Mouse (Mus musculus): ENCODE results near the gene Odc1. TPM values are rescaled to one million over a fixed set of nuclear protein-coding genes. Genes with fewer than 3 reads are reported as not detected.

The Odc1 gene
- polyA plus RNA-seq, 2 experiments, result 178 to 223 TPM

DNA sequence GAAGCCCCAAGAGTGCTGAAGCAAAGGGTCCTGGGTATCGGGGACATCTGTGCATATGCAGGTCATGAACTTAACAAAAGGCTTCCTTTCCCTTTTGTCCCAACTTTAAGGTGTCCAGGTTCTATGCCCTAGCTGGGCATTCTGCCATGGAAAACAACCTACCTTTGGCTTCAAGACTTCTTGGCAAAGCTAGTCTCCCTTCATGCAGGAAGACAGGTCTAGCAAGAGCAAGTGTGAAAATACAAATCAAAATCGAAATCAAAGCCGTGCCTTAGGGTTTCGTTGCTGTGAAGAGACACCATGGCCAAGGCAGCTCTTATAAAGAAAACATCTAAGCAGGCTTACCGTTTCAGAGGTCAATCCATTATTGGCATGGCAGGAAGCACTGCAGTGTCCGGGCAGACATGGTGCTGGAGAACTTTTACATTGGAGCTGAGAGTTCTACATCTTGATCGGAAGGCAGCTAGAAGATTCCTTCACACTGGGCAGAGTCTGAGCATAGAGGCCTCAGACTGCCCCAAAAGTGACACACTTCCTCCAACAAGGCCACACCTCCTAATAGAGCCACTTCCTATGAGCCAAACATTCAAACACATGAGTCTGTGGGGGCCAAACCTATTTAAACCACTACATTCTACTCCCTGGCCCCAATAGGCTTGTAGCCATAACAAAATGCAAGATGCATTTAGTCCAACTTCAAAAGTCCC, 44.5 kb downstream of the Odc1 start:
- H3K4me3 ChIP-seq (replicated peaks; ENCODE audit: low read length), result no peak overlapping the region
- H3K9me3 ChIP-seq (ENCODE audit: control insufficient read depth, low read length), result no peaks in the 10 kb centered on the region
- no peaks in the 10 kb centered on the region for H3K27me3 ChIP-seq (ENCODE audit: control insufficient read depth, insufficient read depth, low read length)
- 0 out of 2 replicates have a peak, but pooled peaks cover 2% of the 10 kb centered on the region for H3K4me1 ChIP-seq (ENCODE audit: control insufficient read depth, insufficient read depth, low read length)
- 91% methylated on average over 7 of the region's 7 CpGs for WGBS
- DNase-seq (ENCODE audit: low spot score), result no peak
- H3K4me2 ChIP-seq (replicated peaks; ENCODE audit: low read depth, low read length, severe bottlenecking), result no peak overlapping the region
- H3K36me3 ChIP-seq (ENCODE audit: control insufficient read depth, insufficient read depth, low read length), result no peaks in the 10 kb centered on the region
- ATAC-seq (ENCODE audit: low FRiP score, low read depth), result no peak
- H3K9ac ChIP-seq (ENCODE audit: low read depth, low read length, severe bottlenecking), result no peak overlapping the region
- no peak overlapping the region for H3K27ac ChIP-seq (replicated peaks; ENCODE audit: low read depth, low read length)
- no peak for TF ChIP-seq POLR2A (IDR thresholded peaks at IDR 0.05; ENCODE audit: borderline replicate concordance, extremely low read depth, insufficient read depth, insufficient read length)

DNA sequence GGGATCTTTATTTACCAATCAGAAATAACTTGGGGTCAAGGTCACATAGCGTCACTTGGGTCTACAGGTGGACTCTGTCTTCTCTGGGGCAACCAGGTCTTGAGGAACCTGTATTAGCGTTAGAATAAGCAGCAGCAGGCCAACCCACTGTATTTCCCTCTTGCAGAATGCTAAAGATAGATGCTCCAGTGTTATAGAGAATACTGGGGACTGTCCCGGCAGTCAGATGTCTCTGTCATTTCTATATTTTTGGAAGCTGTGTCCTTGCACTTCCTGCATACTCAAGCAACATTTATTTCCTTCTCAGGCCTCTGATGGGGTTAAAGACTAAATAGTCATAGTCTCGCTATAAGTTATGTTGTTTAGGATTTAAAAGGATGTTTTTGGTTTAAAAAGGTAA, 46.7 kb downstream of the Odc1 start:
- WGBS, result 84% methylated on average over 4 of the region's 4 CpGs
- no peak for TF ChIP-seq POLR2A (IDR thresholded peaks at IDR 0.05; ENCODE audit: borderline replicate concordance, extremely low read depth, insufficient read depth, insufficient read length)
- no peak overlapping the region for H3K4me3 ChIP-seq (replicated peaks; ENCODE audit: low read length)
- DNase-seq (ENCODE audit: low spot score) (no peak), ATAC-seq (ENCODE audit: low FRiP score, low read depth) (no peak)
- no peak overlapping the region for H3K27ac ChIP-seq (replicated peaks; ENCODE audit: low read depth, low read length)
- H3K27me3 ChIP-seq (ENCODE audit: control insufficient read depth, insufficient read depth, low read length), result no peaks in the 10 kb centered on the region
- H3K9me3 ChIP-seq (ENCODE audit: control insufficient read depth, low read length), result no peaks in the 10 kb centered on the region
- H3K36me3 ChIP-seq (ENCODE audit: control insufficient read depth, insufficient read depth, low read length), result no peaks in the 10 kb centered on the region
- no peak overlapping the region for H3K9ac ChIP-seq (ENCODE audit: low read depth, low read length, severe bottlenecking)
- H3K4me1 ChIP-seq (ENCODE audit: control insufficient read depth, insufficient read depth, low read length), result no peaks in the 10 kb centered on the region
- no peak overlapping the region for H3K4me2 ChIP-seq (replicated peaks; ENCODE audit: low read depth, low read length, severe bottlenecking)

- Histone ChIP-seq H3K4me2 (replicated peaks; ENCODE audit: low read depth, low read length, severe bottlenecking) (no peak overlapping the region), H3K36me3 (ENCODE audit: control insufficient read depth, insufficient read depth, low read length) (no peaks in the 10 kb centered on the region), H3K27me3 (ENCODE audit: control insufficient read depth, insufficient read depth, low read length) (no peaks in the 10 kb centered on the region), H3K9ac (ENCODE audit: low read depth, low read length, severe bottlenecking) (no peak overlapping the region), H3K4me3 (replicated peaks; ENCODE audit: low read length) (no peak overlapping the region), H3K27ac (replicated peaks; ENCODE audit: low read depth, low read length) (no peak overlapping the region), H3K4me1 (ENCODE audit: control insufficient read depth, insufficient read depth, low read length) (no peaks in the 10 kb centered on the region), H3K9me3 (ENCODE audit: control insufficient read depth, low read length) (no peaks in the 10 kb centered on the region)
- WGBS, result 80% methylated on average over 2 of the region's 2 CpGs
- no peak for ATAC-seq (ENCODE audit: low FRiP score, low read depth)
- DNase-seq (ENCODE audit: low spot score), result no peak
- TF ChIP-seq POLR2A (IDR thresholded peaks at IDR 0.05; ENCODE audit: borderline replicate concordance, extremely low read depth, insufficient read depth, insufficient read length), result no peak
Observed at GRCm38 (mm10) chr12:17593956-17594355, 49.4 kb downstream of the Odc1 start.

GRCm38 (mm10) chr12:17594701-17595100, 50.1 kb downstream of the Odc1 start:
- Histone ChIP-seq H3K9ac (ENCODE audit: low read depth, low read length, severe bottlenecking) (no peak overlapping the region), H3K27me3 (ENCODE audit: control insufficient read depth, insufficient read depth, low read length) (no peaks in the 10 kb centered on the region), H3K36me3 (ENCODE audit: control insufficient read depth, insufficient read depth, low read length) (no peaks in the 10 kb centered on the region), H3K4me2 (replicated peaks; ENCODE audit: low read depth, low read length, severe bottlenecking) (no peak overlapping the region), H3K27ac (replicated peaks; ENCODE audit: low read depth, low read length) (no peak overlapping the region), H3K9me3 (ENCODE audit: control insufficient read depth, low read length) (no peaks in the 10 kb centered on the region), H3K4me1 (ENCODE audit: control insufficient read depth, insufficient read depth, low read length) (no peaks in the 10 kb centered on the region), H3K4me3 (replicated peaks; ENCODE audit: low read length) (no peak overlapping the region)
- ATAC-seq (ENCODE audit: low FRiP score, low read depth) (no peak), DNase-seq (ENCODE audit: low spot score) (no peak)
- no peak for TF ChIP-seq POLR2A (IDR thresholded peaks at IDR 0.05; ENCODE audit: borderline replicate concordance, extremely low read depth, insufficient read depth, insufficient read length)
- WGBS, result 82% methylated on average over 4 of the region's 4 CpGs

- 90% methylated on average over 1 of the region's 1 CpGs for WGBS
- TF ChIP-seq POLR2A (IDR thresholded peaks at IDR 0.05; ENCODE audit: borderline replicate concordance, extremely low read depth, insufficient read depth, insufficient read length), result no peak
- no peaks in the 10 kb centered on the region for H3K36me3 ChIP-seq (ENCODE audit: control insufficient read depth, insufficient read depth, low read length)
- H3K9me3 ChIP-seq (ENCODE audit: control insufficient read depth, low read length), result no peaks in the 10 kb centered on the region
- no peak for ATAC-seq (ENCODE audit: low FRiP score, low read depth)
- H3K4me2 ChIP-seq (replicated peaks; ENCODE audit: low read depth, low read length, severe bottlenecking), result no peak overlapping the region
- DNase-seq (ENCODE audit: low spot score), result no peak
- no peak overlapping the region for H3K4me3 ChIP-seq (replicated peaks; ENCODE audit: low read length)
- no peak overlapping the region for H3K9ac ChIP-seq (ENCODE audit: low read depth, low read length, severe bottlenecking)
- no peak overlapping the region for H3K27ac ChIP-seq (replicated peaks; ENCODE audit: low read depth, low read length)
- no peaks in the 10 kb centered on the region for H3K4me1 ChIP-seq (ENCODE audit: control insufficient read depth, insufficient read depth, low read length)
- H3K27me3 ChIP-seq (ENCODE audit: control insufficient read depth, insufficient read depth, low read length), result no peaks in the 10 kb centered on the region
Observed at GRCm38 (mm10) chr12:17595166-17595565, 50.6 kb downstream of the Odc1 start.

Other genes starting within 250 kb of the Odc1 start
- 0.09 TPM in 2 replicates for gene Atp6v1c2, start 215.4 kb upstream of the Odc1 start, polyA plus RNA-seq (2012; rRNA removed)
- gene Atp6v1c2, start 215.4 kb upstream of the Odc1 start, polyA plus RNA-seq (2014; fragmentation: Nextera tagmentation; extraction: Ambion mirVana), result 0.19 TPM in 1 of 2 replicates, not detected in the other
- gene Nol10, start 196.3 kb upstream of the Odc1 start, polyA plus RNA-seq (2012; rRNA removed), result 13.6 and 17.3 TPM in 2 replicates
- 18.0 and 19.1 TPM in 2 replicates for gene Nol10, start 196.3 kb upstream of the Odc1 start, polyA plus RNA-seq (2014; fragmentation: Nextera tagmentation; extraction: Ambion mirVana)
- gene Hpcal1, start 146.1 kb downstream of the Odc1 start, polyA plus RNA-seq (2012; rRNA removed), result 55.7 and 65.2 TPM in 2 replicates
- 41.9 and 44.1 TPM in 2 replicates for gene Hpcal1, start 146.1 kb downstream of the Odc1 start, polyA plus RNA-seq (2014; fragmentation: Nextera tagmentation; extraction: Ambion mirVana)